Mouse (Mus musculus): Measurements from ENCODE around the gene Rftn1. TPM values are rescaled to one million over a fixed set of nuclear protein-coding genes. Genes with fewer than 3 reads are reported as not detected.
"Not testable (repeated sequence)": the region's sequence is repeated elsewhere in the genome, so short reads cannot be mapped to it uniquely, and the experiment has no call there.

The Rftn1 gene
- total and polyA plus RNA-seq, 2 experiments from 2014 or later: 19.7 to 44.4 TPM

- no peak overlapping the region for H3K9ac ChIP-seq (replicated peaks; ENCODE audit: low read length)
- no peak overlapping the region for H3K4me2 ChIP-seq (ENCODE audit: low read depth, low read length)
- no peak overlapping the region for H3K4me3 ChIP-seq (ENCODE audit: low read length)
- no peaks in the 10 kb centered on the region for H3K36me3 ChIP-seq (ENCODE audit: insufficient read depth, low read length)
- no peak for DNase-seq (ENCODE audit: low spot score)
- WGBS: 74% methylated on average over 6 of the region's 6 CpGs
- no peak overlapping the region for H3K27ac ChIP-seq
- H3K4me1 ChIP-seq (ENCODE audit: insufficient read depth, low read length): no peaks in the 10 kb centered on the region
- no peaks in the 10 kb centered on the region for H3K27me3 ChIP-seq (ENCODE audit: insufficient read depth, low read length)
- no peaks in the 10 kb centered on the region for H3K9me3 ChIP-seq (ENCODE audit: low read length)
- TF ChIP-seq CTCF (IDR thresholded peaks at IDR 0.05; ENCODE audit: low read depth): no peak
- ATAC-seq: no peak
Observed at GRCm38 (mm10) chr17:50215104-50215503, 24.6 kb upstream of the Rftn1 start.

DNA sequence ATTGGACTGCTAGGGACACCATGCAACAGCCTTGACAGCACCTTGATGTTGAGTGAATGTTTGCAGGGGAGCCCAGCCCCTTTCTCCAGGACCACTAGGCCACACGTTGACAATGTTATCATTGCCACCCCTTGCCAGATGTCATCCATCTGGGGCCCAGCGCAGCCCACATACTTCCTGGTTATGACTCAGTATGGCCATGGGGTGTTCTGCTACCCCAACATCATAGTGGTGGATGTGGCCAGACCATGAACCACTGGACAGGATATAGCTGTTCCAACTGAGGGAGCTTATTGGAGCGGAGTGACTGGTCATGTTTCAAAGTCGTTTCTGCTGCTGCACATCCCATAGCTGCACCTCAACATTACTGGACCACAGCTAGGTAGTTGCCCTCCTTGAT lies 22.6 kb upstream of the Rftn1 start:
- WGBS: 89% methylated on average over 4 of the region's 4 CpGs
- Histone ChIP-seq H3K27ac (no peak overlapping the region), H3K4me1 (ENCODE audit: insufficient read depth, low read length) (no peaks in the 10 kb centered on the region), H3K4me2 (ENCODE audit: low read depth, low read length) (no peak overlapping the region), H3K4me3 (ENCODE audit: low read length) (no peak overlapping the region), H3K9me3 (ENCODE audit: low read length) (no peaks in the 10 kb centered on the region), H3K36me3 (ENCODE audit: insufficient read depth, low read length) (no peaks in the 10 kb centered on the region), H3K27me3 (ENCODE audit: insufficient read depth, low read length) (no peaks in the 10 kb centered on the region), H3K9ac (replicated peaks; ENCODE audit: low read length) (no peak overlapping the region)
- DNase-seq (ENCODE audit: low spot score) (no peak), ATAC-seq (no peak)
- no peak for TF ChIP-seq CTCF (IDR thresholded peaks at IDR 0.05; ENCODE audit: low read depth)

GRCm38 (mm10) chr17:50211816-50212215 lies 21.3 kb upstream of the Rftn1 start:
- 92% methylated on average over 7 of the region's 7 CpGs for WGBS
- no peak overlapping the region for H3K9ac ChIP-seq (replicated peaks; ENCODE audit: low read length)
- H3K36me3 ChIP-seq (ENCODE audit: insufficient read depth, low read length): no peaks in the 10 kb centered on the region
- TF ChIP-seq CTCF (IDR thresholded peaks at IDR 0.05; ENCODE audit: low read depth): no peak
- DNase-seq (ENCODE audit: low spot score): no peak
- no peak overlapping the region for H3K27ac ChIP-seq
- no peaks in the 10 kb centered on the region for H3K9me3 ChIP-seq (ENCODE audit: low read length)
- no peak for ATAC-seq
- H3K27me3 ChIP-seq (ENCODE audit: insufficient read depth, low read length): no peaks in the 10 kb centered on the region
- H3K4me2 ChIP-seq (ENCODE audit: low read depth, low read length): no peak overlapping the region
- H3K4me3 ChIP-seq (ENCODE audit: low read length): no peak overlapping the region
- no peaks in the 10 kb centered on the region for H3K4me1 ChIP-seq (ENCODE audit: insufficient read depth, low read length)

DNA sequence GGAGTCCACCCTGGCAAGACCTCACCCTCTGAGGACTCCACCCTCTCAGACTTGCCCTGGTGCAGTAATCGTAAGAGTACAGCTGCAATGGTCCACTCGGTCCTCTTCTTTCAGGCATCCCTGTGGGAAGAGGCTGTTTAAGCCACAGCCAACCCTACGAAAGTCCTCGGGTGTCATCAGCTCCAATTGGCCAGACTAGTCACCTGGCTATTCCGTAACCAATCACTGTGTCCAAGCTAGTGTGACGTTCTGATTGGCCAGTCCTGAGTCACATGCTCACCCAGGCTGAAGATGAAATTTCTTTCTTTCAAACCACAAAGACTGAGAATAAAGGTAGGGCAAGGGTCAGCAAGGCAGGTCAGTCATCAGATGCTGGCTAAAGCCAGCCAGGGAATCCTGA lies 19.4 kb upstream of the Rftn1 start:
- no peaks in the 10 kb centered on the region for H3K27me3 ChIP-seq (ENCODE audit: insufficient read depth, low read length)
- ATAC-seq: no peak
- 91% methylated on average over 6 of the region's 6 CpGs for WGBS
- no peak for TF ChIP-seq CTCF (IDR thresholded peaks at IDR 0.05; ENCODE audit: low read depth)
- no peaks in the 10 kb centered on the region for H3K36me3 ChIP-seq (ENCODE audit: insufficient read depth, low read length)
- no peak overlapping the region for H3K4me2 ChIP-seq (ENCODE audit: low read depth, low read length)
- no peak for DNase-seq (ENCODE audit: low spot score)
- no peaks in the 10 kb centered on the region for H3K4me1 ChIP-seq (ENCODE audit: insufficient read depth, low read length)
- H3K9ac ChIP-seq (replicated peaks; ENCODE audit: low read length): no peak overlapping the region
- H3K4me3 ChIP-seq (ENCODE audit: low read length): no peak overlapping the region
- H3K9me3 ChIP-seq (ENCODE audit: low read length): no peaks in the 10 kb centered on the region
- no peak overlapping the region for H3K27ac ChIP-seq

GRCm38 (mm10) chr17:50208137-50209045 lies 17.9 kb upstream of the Rftn1 start:
- no peak for TF ChIP-seq CTCF (IDR thresholded peaks at IDR 0.05; ENCODE audit: low read depth)
- Histone ChIP-seq H3K27ac (no peak overlapping the region), H3K9me3 (ENCODE audit: low read length) (no peaks in the 10 kb centered on the region), H3K27me3 (ENCODE audit: insufficient read depth, low read length) (no peaks in the 10 kb centered on the region), H3K9ac (replicated peaks; ENCODE audit: low read length) (no peak overlapping the region), H3K4me1 (ENCODE audit: insufficient read depth, low read length) (no peaks in the 10 kb centered on the region), H3K4me2 (ENCODE audit: low read depth, low read length) (no peak overlapping the region), H3K36me3 (ENCODE audit: insufficient read depth, low read length) (no peaks in the 10 kb centered on the region), H3K4me3 (ENCODE audit: low read length) (no peak overlapping the region)
- no peak for ATAC-seq
- WGBS: 90% methylated on average over 7 of the region's 7 CpGs
- no peak for DNase-seq (ENCODE audit: low spot score)

DNA sequence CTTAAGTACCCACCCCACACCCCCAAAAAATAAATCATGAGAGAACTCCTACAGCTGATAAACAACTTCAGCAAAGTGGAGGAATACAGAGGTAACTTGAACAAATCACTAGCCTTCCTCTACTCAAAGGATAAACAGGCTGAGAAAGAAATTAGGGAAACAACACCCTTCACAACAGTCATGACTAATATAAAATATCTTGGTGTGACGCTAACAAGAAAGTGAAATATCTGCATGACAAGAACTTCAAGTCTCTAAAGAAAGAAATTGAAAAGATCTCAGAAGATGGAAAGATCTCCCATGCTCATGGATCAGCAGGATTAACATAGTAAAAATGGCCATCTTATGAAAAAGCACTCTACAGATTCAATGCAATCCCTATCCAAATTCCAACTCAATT lies 15.8 kb upstream of the Rftn1 start:
- ATAC-seq; H3K36me3 ChIP-seq (ENCODE audit: insufficient read depth, low read length); DNase-seq (ENCODE audit: low spot score); H3K9me3 ChIP-seq (ENCODE audit: low read length); H3K4me1 ChIP-seq (ENCODE audit: insufficient read depth, low read length); H3K4me2 ChIP-seq (ENCODE audit: low read depth, low read length); H3K27me3 ChIP-seq (ENCODE audit: insufficient read depth, low read length); H3K27ac ChIP-seq; H3K9ac ChIP-seq (replicated peaks; ENCODE audit: low read length); H3K4me3 ChIP-seq (ENCODE audit: low read length): not testable (repeated sequence)
- WGBS: 97% methylated on average over 1 of the region's 1 CpGs

DNA sequence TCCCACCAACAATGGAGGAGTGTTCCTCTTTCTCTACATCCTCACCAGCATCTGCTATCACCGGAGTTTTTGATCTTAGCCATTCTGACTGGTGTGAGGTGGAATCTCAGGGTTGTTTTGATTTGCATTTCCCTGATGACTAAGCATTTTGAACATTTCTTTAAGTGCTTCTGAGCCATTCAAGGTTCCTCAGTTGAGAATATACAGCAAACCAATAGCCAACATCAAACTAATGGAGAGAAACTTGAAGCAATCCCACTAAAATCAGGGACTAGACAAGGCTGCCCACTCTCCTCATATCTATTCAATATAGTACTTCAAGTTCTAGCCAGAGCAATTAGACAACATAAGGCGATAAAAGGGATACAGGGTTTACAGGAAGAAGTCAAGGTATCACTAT lies 15.4 kb upstream of the Rftn1 start:
- H3K27ac ChIP-seq; H3K27me3 ChIP-seq (ENCODE audit: insufficient read depth, low read length); H3K9ac ChIP-seq (replicated peaks; ENCODE audit: low read length); H3K4me2 ChIP-seq (ENCODE audit: low read depth, low read length); DNase-seq (ENCODE audit: low spot score); H3K4me3 ChIP-seq (ENCODE audit: low read length); H3K36me3 ChIP-seq (ENCODE audit: insufficient read depth, low read length); ATAC-seq; H3K4me1 ChIP-seq (ENCODE audit: insufficient read depth, low read length); H3K9me3 ChIP-seq (ENCODE audit: low read length): not testable (repeated sequence)
- WGBS: 88% methylated on average over 2 of the region's 2 CpGs

Measured in hindbrain, postnatal 0 days (tissue).